Mouse (Mus musculus) erythroblast, embryonic 14.5 days (primary cell): ENCODE measurements around the gene Atp5d. TPM values are rescaled to one million over a fixed set of nuclear protein-coding genes. Genes with fewer than 3 reads are reported as not detected.

Experiments used
- H3K27me3 ChIP-seq: 2 replicates; pipeline ENCODE4 v1.6.1; 2012; ENCODE audit warnings: inconsistent platforms; ENCODE audit not compliant: control insufficient read depth
- H3K36me3 ChIP-seq: 2 replicates; pipeline ENCODE4 v1.6.1; 2012; ENCODE audit warnings: mild to moderate bottlenecking, inconsistent platforms; ENCODE audit not compliant: control insufficient read depth
- H3K4me1 ChIP-seq: 2 replicates; pipeline ENCODE4 v1.6.1; 2012; ENCODE audit warnings: inconsistent platforms; ENCODE audit not compliant: control insufficient read depth
- H3K4me3 ChIP-seq: replicated peaks from 2 replicates; pipeline ENCODE3; 2012; ENCODE audit warnings: moderate library complexity, mild to moderate bottlenecking, inconsistent platforms
- H3K9me3 ChIP-seq: 2 replicates; pipeline ENCODE4 v1.6.1; 2012; ENCODE audit warnings: low read length, inconsistent platforms, mixed read lengths; ENCODE audit not compliant: control insufficient read depth
- GATA1 ChIP-seq: IDR thresholded peaks from 2 replicates; pipeline ENCODE4 v1.6.1; 2012; ENCODE audit warnings: low read length, inconsistent platforms, mixed read lengths
- TAL1 ChIP-seq: IDR thresholded peaks from 3 replicates; pipeline ENCODE4 v1.6.1; 2012; ENCODE audit warnings: low read length, inconsistent platforms, mixed read lengths
- polyA plus RNA-seq: library from polyadenylated mRNA; stranded (reverse); fragments of >175 nt; gene quantifications from 2 replicates; pipeline ENCODE4 v1.2.3, GENCODE M21; 2012

Atp5d gene
- polyA plus RNA-seq, 1 experiment = 144 TPM

DNA sequence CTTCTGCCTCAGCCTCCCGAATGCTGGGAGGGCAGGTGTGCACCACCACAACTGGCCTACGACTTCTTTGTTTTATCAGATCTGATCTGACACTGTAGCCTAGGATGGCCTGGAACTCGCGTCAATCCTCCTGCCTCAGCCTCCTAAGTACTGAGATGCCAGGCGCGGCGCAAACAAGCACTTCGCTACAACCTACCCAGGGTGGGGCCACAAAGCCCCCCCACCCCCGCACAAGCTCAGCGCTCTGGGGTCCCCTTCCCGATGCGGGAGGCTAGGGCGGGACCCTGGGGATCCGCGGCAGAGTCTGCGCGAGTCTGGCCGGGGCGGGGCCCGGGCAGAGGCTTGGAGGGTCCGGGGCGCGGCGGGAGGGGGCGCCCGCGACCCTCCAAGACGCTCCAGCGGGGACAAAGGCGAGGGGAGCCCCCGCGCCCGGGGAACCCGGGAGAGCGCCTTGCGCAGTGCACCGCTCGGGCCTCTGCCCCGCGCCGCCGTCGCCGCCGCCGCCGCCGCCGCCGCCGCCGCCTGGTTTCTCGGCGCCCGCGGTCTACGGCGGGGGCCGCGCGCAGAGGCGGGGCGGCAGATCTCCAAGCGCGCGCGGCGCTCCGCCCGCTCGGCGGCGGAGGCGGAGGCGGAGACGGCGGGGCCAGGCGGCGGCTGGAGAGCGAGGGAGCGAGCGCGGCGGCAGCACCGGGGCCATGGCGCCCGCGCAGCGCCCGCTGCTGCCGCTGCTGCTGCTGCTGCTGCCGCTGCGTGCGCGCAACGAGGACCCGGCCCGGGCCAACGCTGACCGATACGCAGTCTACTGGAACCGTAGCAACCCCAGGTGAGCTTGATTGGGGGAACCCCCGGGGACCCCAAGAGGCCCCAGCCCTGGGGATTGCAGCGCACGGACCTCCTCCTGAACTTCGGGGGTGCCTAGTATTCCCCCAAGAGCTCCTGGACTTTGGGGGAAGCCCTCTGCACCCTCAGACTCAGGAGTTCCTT is 40.9 kb downstream of the Atp5d start, which contains the start of gene Efna2:
TSS of gene Efna2 (plus strand) at position 415 of the 984 bp plus-strand sequence.
- no peaks in the 10 kb centered on the region for H3K9me3 ChIP-seq
- H3K27me3 ChIP-seq = peaks cover 62% of the 10 kb centered on the region
- peaks cover 6% of the 10 kb centered on the region for H3K36me3 ChIP-seq
- H3K4me3 ChIP-seq = peak within 1 kb of the TSS; percentile 49
- TF ChIP-seq GATA1 (no peak), TAL1 (no peak)
- H3K4me1 ChIP-seq = peaks cover 19% of the 10 kb centered on the region

DNA sequence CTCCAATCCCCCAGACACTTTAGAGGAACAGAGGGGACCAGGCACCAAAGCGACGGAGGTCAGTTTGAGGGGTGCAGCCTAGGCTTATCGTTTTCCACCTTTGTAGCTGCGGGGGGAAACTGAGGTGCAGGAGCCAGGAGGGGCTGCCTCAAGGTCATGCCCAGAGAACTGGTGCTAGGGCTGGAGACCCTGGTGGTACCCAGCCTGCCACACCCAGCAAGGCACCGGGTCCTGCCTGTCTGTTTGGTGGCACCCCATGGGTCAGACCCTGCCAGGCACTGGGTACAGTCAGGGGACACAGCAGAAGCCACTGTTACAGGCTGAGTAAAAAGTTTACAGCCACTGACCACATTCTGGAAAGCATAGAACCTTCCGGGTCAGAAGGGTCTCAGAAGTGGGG is 41.9 kb downstream of the Atp5d start:
- TF ChIP-seq TAL1 (no peak), GATA1 (no peak)
- Histone ChIP-seq H3K9me3 (no peaks in the 10 kb centered on the region), H3K36me3 (no peaks in the 10 kb centered on the region; the same call in 1 of the 2 replicates), H3K4me1 (peaks cover 11% of the 10 kb centered on the region), H3K27me3 (peaks cover 68% of the 10 kb centered on the region), H3K4me3 (no peak overlapping the region)

DNA sequence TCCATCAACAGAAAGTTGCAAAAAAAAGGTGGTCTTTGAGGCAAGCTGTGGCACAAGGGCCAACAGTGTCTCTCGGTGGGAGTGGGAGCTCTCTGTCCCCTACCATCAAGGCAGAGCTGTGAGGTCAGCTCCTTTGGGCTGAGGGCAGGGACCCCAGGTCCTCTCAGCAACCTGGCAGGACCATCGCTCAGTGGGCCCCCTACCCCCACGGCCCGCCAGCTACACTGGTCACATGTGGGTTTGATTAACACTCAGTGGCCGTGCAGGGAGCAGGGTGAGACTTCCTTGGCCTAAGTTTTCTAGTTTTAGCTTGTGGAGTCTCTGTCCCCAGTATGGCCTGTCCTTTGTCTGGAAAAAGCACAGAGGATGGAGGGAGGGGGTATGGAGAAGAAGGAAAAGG is 42.4 kb downstream of the Atp5d start:
- no peaks in the 10 kb centered on the region for H3K9me3 ChIP-seq
- H3K4me1 ChIP-seq = peaks cover 8% of the 10 kb centered on the region
- TF ChIP-seq GATA1 (no peak), TAL1 (no peak)
- no peak overlapping the region for H3K4me3 ChIP-seq
- H3K27me3 ChIP-seq = peaks cover 73% of the 10 kb centered on the region
- H3K36me3 ChIP-seq = no peaks in the 10 kb centered on the region; the same call in 1 of the 2 replicates

DNA sequence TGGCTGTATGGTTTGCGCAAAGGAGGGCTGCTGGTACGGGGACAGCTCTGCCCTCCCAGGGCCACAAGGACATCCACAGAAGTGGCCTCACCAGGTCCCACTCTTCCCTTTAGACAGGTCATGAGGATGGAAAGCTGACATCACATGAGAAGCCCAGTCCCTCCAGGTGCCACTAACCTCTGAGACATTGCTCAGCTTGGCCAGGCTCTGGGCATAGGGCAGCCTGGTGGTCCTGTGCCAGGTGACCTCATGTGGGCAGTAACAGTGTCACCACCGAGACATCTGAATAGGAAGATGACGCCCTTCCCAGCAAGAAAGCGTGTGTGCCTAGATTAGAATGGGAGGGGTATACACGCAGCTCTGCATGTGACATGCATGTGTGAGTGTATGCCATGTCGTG is 44.1 kb downstream of the Atp5d start:
- H3K4me3 ChIP-seq = no peak overlapping the region
- H3K36me3 ChIP-seq = no peaks in the 10 kb centered on the region
- H3K9me3 ChIP-seq = no peaks in the 10 kb centered on the region
- peaks cover 88% of the 10 kb centered on the region for H3K27me3 ChIP-seq
- peaks cover 8% of the 10 kb centered on the region for H3K4me1 ChIP-seq
- TF ChIP-seq TAL1 = no peak
- no peak for TF ChIP-seq GATA1

DNA sequence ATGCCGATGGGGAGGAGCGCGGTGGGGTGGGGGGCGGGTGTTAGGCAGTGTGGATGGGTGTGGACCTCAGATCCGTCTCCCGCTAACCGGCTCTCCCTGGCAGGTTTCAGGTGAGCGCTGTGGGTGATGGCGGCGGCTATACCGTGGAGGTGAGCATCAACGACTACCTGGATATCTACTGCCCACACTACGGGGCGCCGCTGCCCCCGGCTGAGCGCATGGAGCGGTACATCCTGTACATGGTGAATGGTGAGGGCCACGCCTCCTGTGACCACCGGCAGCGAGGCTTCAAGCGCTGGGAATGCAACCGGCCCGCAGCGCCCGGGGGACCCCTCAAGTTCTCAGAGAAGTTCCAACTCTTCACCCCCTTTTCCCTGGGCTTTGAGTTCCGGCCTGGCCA is 48.2 kb downstream of the Atp5d start:
- Histone ChIP-seq H3K4me3 (no peak overlapping the region), H3K4me1 (peaks cover 4% of the 10 kb centered on the region), H3K36me3 (no peaks in the 10 kb centered on the region), H3K27me3 (peaks cover 88% of the 10 kb centered on the region), H3K9me3 (peaks cover 5% of the 10 kb centered on the region; the same call in 1 of the 2 replicates)
- TF ChIP-seq GATA1 = no peak
- no peak for TF ChIP-seq TAL1

DNA sequence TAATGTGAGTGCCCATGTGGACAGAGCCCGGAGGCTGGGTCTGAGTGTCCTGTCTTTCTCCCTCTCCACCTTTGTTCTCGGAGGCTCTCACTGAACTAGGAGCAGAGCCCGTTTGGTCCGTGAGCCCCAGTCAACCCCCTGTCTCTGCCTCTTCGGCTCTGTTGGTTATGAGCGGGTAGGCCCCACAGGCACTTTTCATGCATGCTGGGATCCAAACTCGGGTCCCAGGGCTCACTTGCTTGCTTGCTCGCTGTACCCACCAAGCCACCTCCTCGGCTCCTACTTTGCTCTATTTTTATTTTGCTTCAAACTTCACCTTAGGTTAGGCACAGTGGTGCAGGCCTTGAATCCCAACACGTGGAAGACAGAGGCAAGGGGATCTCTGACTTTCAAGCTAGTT is 49.3 kb downstream of the Atp5d start:
- H3K36me3 ChIP-seq = no peaks in the 10 kb centered on the region
- peaks cover 88% of the 10 kb centered on the region for H3K27me3 ChIP-seq
- H3K4me1 ChIP-seq = peaks cover 4% of the 10 kb centered on the region
- H3K4me3 ChIP-seq = no peak overlapping the region
- TF ChIP-seq TAL1 = no peak
- no peak for TF ChIP-seq GATA1
- H3K9me3 ChIP-seq = peaks cover 5% of the 10 kb centered on the region; the same call in 1 of the 2 replicates

DNA sequence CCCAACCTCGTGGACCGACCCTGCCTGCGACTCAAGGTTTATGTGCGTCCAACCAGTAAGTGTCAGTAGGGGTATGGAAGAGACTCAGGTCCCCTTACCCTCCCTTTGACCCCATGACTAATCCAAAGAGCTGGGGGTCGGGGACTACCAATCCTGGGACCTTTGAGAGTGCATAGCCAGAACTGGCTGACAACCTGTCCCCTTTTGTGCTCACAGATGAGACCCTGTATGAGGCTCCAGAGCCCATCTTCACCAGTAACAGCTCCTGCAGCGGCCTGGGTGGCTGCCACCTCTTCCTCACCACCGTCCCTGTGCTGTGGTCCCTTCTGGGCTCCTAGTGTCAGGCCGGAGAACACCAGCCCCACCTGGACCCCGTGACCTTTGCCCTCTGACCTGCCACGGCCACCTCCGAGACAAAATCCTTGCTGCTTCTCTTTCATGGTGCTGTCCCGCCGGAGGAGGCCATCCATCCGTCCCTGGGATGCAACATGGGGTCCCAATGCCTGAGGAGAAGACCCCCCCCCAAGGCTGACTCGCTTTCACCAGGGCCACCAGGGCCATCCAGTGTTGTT is 50.1 kb downstream of the Atp5d start:
- TF ChIP-seq GATA1 (no peak), TAL1 (no peak)
- Histone ChIP-seq H3K27me3 (peaks cover 91% of the 10 kb centered on the region), H3K4me3 (no peak overlapping the region), H3K36me3 (no peaks in the 10 kb centered on the region), H3K4me1 (peaks cover 5% of the 10 kb centered on the region), H3K9me3 (peaks cover 5% of the 10 kb centered on the region; the same call in 1 of the 2 replicates)

DNA sequence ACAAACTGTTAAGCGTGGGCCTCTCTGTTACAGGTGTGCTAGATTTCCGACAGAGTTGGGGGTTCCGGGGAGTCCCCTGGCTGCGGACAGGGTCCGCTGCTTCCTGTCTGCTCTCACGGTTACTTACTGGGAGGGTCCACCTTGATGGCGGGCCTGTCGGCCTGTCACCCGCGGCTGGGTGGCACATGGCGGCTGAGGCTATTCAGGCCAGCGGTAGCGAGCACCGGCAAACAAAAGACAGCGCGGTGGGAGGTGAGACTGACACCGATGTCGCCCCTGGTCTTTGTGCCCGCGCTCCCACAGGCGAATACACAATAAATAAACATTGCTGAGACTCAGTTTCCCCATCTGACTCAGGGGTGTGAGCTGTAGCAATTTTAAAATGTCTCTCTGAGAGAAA is 51.6 kb downstream of the Atp5d start:
- no peak for TF ChIP-seq GATA1
- peaks cover 85% of the 10 kb centered on the region for H3K27me3 ChIP-seq
- H3K4me3 ChIP-seq = no peak overlapping the region
- H3K4me1 ChIP-seq = peaks cover 13% of the 10 kb centered on the region
- H3K9me3 ChIP-seq = peaks cover 5% of the 10 kb centered on the region; the same call in 1 of the 2 replicates
- H3K36me3 ChIP-seq = no peaks in the 10 kb centered on the region

DNA sequence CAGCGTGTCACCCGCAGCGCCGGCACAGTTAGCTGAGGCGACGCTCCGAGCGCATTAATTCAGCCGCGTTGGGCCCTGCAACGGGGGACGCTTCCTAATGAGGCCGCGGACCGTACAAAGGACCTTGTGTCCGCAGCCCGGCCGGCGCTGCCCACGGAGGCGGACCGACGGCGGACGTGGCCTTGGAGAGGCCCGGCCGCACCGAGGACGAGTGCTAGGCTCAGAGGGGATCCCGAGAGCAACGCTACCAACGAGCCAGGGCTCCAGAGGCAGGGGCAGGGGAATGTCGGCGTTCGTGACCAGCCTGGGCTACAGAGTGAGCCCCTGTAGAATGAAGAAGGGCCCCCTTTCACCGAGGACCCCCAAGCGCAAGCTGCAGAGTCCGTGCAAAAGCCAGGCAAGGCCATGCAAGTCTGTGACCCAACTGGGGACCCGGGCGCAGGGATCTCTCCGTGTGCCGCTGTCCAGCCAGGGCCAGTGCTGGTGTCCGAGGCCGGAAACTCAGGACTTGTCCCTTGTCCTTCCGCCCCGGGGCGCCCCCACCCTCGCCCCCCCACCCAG is 52.1 kb downstream of the Atp5d start:
- peak overlapping the region; percentile 7 for H3K4me3 ChIP-seq

More for the DNA sequence above, 52.1 kb downstream of the Atp5d start:
- Histone ChIP-seq H3K27me3 (peaks cover 80% of the 10 kb centered on the region), H3K4me1 (peaks cover 13% of the 10 kb centered on the region), H3K9me3 (peaks cover 5% of the 10 kb centered on the region; the same call in 1 of the 2 replicates), H3K36me3 (no peaks in the 10 kb centered on the region)
- no peak for TF ChIP-seq GATA1
- TF ChIP-seq TAL1 = no peak
